Mouse (Mus musculus) heart, postnatal 0 days (tissue): ENCODE data around the gene Cinp. TPM values are rescaled to one million over a fixed set of nuclear protein-coding genes. Genes with fewer than 3 reads are reported as not detected.

Experiments
- ATAC-seq: fragments of 200-750 bp; cut with Nextera tagmentation; 2 replicates; pipeline ENCODE4 v1.8.0; 2017; ENCODE audit warnings: low read depth, moderate number of reproducible peaks, moderate library complexity; ENCODE audit not compliant: insufficient read depth
- DNase-seq: peaks from one replicate; pipeline ENCODE4 v3.0.0-alpha.2; 2016; ENCODE audit warnings: low spot score
- H3K27ac ChIP-seq: fragments of 300-500 bp; sonication (generic); 2 replicates; pipeline ENCODE4 v1.5.1; 2014; ENCODE audit warnings: low read depth, mild to moderate bottlenecking
- H3K27me3 ChIP-seq: fragments of 300-500 bp; sonication (generic); 2 replicates; pipeline ENCODE4 v1.6.1; 2014; ENCODE audit warnings: low read length, mixed read lengths; ENCODE audit not compliant: control insufficient read depth, insufficient read depth
- H3K36me3 ChIP-seq: fragments of 300-500 bp; sonication (generic); replicated peaks from 2 replicates; pipeline ENCODE4 v1.6.1; 2014; ENCODE audit warnings: low read length, mixed read lengths; ENCODE audit not compliant: control insufficient read depth, insufficient read depth
- H3K4me1 ChIP-seq: fragments of 300-500 bp; sonication (generic); 2 replicates; pipeline ENCODE4 v1.6.1; 2014; ENCODE audit warnings: antibody characterized with exemption; ENCODE audit not compliant: control insufficient read depth, insufficient read depth
- H3K4me2 ChIP-seq: fragments of 300-500 bp; sonication (generic); 2 replicates; pipeline ENCODE4 v1.6.1; 2014; ENCODE audit warnings: low read depth, mild to moderate bottlenecking, low read length, moderate library complexity
- H3K4me3 ChIP-seq: fragments of 300-500 bp; sonication (generic); 2 replicates; pipeline ENCODE4 v1.5.1; 2014; ENCODE audit warnings: low read depth, low read length
- H3K9ac ChIP-seq: fragments of 300-500 bp; sonication (generic); replicated peaks from 2 replicates; pipeline ENCODE4 v1.6.1; 2014; ENCODE audit warnings: low read depth, low read length, mixed read lengths
- H3K9me3 ChIP-seq: fragments of 300-500 bp; sonication (generic); replicated peaks from 2 replicates; pipeline ENCODE4 v1.6.1; 2016; ENCODE audit warnings: low read length; ENCODE audit not compliant: control insufficient read depth
- CTCF ChIP-seq: IDR thresholded peaks from 2 replicates; pipeline ENCODE4 v1.5.1; 2016; ENCODE audit warnings: antibody characterized with exemption, control low read depth, low read depth
- EP300 ChIP-seq: IDR thresholded peaks from 2 replicates; pipeline ENCODE4 v1.6.1; 2016; ENCODE audit warnings: antibody characterized with exemption, low read depth
- whole genome bisulfite sequencing: fragments of 180-500 bp; shearing (Covaris S2); extraction: QIAGEN DNeasy Blood & Tissue Kit; methylation state at CpG from one replicate; pipeline ENCODE4 v1.1.7; 2014; 5-methylcytosine and 5-hydroxymethylcytosine counted together
- polyA plus RNA-seq: library from polyadenylated mRNA; unstranded; fragments of >200 nt; fragmentation: Nextera tagmentation; extraction: Ambion mirVana; gene quantifications from 2 replicates; pipeline ENCODE4 v1.2.1, GENCODE M21; 2015
- total RNA-seq: library from RNA; depleted of rRNA; stranded (reverse); fragments of >200 nt; gene quantifications from 2 replicates; pipeline ENCODE4 v1.2.3, GENCODE M21; 2014; ENCODE audit warnings: low replicate concordance

The Cinp gene
- total and polyA plus RNA-seq, 2 experiments from 2014 or later, result 47.8 to 91.0 TPM

GRCm38 (mm10) chr12:110920254-110920653, 31.3 kb upstream of the Cinp start:
- 76% methylated on average over 4 of the region's 4 CpGs for WGBS
- TF ChIP-seq CTCF, result no peak
- no peak for TF ChIP-seq EP300
- Histone ChIP-seq H3K4me3 (no peak overlapping the region), H3K4me1 (no peaks in the 10 kb centered on the region), H3K9me3 (no peaks in the 10 kb centered on the region), H3K27me3 (no peaks in the 10 kb centered on the region), H3K27ac (no peak overlapping the region), H3K4me2 (no peak overlapping the region), H3K36me3 (peaks cover 51% of the 10 kb centered on the region), H3K9ac (no peak overlapping the region)
- no peak for ATAC-seq
- no peak for DNase-seq

DNA sequence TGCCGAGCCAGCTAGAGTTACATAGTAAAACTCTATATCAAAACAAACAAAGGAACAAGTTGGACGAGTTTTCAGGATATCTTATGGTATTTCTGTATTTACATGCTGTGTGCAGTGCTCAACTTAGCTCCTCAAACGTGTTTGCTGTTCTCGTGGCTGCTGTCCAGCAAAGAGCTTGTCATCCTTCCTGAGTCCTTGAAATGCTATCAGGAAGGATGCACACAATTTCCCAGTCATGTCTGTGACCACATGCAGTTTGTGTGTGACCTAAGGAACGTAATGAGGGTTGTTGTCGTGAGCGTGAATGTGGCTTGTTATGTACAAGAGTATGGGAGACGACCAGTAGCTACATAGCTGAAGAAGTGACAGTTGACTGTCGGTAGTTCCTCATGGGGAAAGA, 26.8 kb upstream of the Cinp start:
- H3K9ac ChIP-seq, result no peak overlapping the region
- H3K36me3 ChIP-seq, result peaks cover 43% of the 10 kb centered on the region
- no peak overlapping the region for H3K4me2 ChIP-seq
- no peak for DNase-seq
- H3K4me1 ChIP-seq, result no peaks in the 10 kb centered on the region
- TF ChIP-seq EP300 (no peak), CTCF (no peak)
- no peaks in the 10 kb centered on the region for H3K9me3 ChIP-seq
- no peak overlapping the region for H3K27ac ChIP-seq
- H3K4me3 ChIP-seq, result no peak overlapping the region
- H3K27me3 ChIP-seq, result no peaks in the 10 kb centered on the region
- WGBS, result 65% methylated on average over 9 of the region's 9 CpGs
- no peak for ATAC-seq

GRCm38 (mm10) chr12:110909962-110910361, 21.0 kb upstream of the Cinp start:
- no peaks in the 10 kb centered on the region for H3K9me3 ChIP-seq
- H3K36me3 ChIP-seq, result peaks cover under 1% of the 10 kb centered on the region; the same call in 1 of the 2 replicates
- H3K4me1 ChIP-seq, result no peaks in the 10 kb centered on the region
- H3K4me2 ChIP-seq, result no peak overlapping the region
- ATAC-seq (no peak), DNase-seq (no peak)
- H3K27me3 ChIP-seq, result no peaks in the 10 kb centered on the region
- no peak for TF ChIP-seq CTCF
- TF ChIP-seq EP300, result no peak
- WGBS, result 95% methylated on average over 2 of the region's 2 CpGs
- no peak overlapping the region for H3K9ac ChIP-seq
- H3K27ac ChIP-seq, result no peak overlapping the region
- H3K4me3 ChIP-seq, result no peak overlapping the region

DNA sequence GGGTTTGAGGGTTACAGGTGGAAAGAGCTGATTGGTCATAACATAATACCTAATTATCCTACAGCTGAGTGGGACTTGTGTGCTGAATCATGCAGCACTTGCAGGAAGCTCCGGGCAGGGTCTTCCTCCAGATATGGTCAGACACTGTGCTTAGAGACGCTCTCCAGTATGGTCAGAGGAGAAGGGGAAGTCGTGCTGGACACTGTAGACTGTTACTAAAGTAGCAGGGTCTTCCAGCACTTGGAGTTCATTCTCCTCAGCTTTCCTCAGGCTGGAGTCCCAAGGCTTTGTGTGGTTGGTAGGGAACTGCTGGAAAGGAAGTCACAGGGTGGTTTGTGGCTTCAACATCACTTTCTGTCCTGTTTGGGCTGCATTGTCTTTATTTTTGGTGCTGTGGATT, 18.9 kb upstream of the Cinp start:
- ATAC-seq (no peak), DNase-seq (no peak)
- no peak overlapping the region for H3K4me2 ChIP-seq
- no peaks in the 10 kb centered on the region for H3K4me1 ChIP-seq
- no peaks in the 10 kb centered on the region for H3K36me3 ChIP-seq
- H3K27ac ChIP-seq, result no peak overlapping the region
- no peak overlapping the region for H3K4me3 ChIP-seq
- H3K9me3 ChIP-seq, result no peaks in the 10 kb centered on the region
- no peak for TF ChIP-seq EP300
- no peak for TF ChIP-seq CTCF
- no peak overlapping the region for H3K9ac ChIP-seq
- WGBS, result 47% methylated on average over 3 of the region's 3 CpGs
- H3K27me3 ChIP-seq, result no peaks in the 10 kb centered on the region

- WGBS, result 98% methylated on average over 2 of the region's 2 CpGs
- DNase-seq (no peak), ATAC-seq (no peak)
- Histone ChIP-seq H3K4me2 (no peak overlapping the region), H3K27me3 (no peaks in the 10 kb centered on the region), H3K36me3 (no peaks in the 10 kb centered on the region), H3K27ac (no peak overlapping the region), H3K4me1 (no peaks in the 10 kb centered on the region), H3K9me3 (no peaks in the 10 kb centered on the region), H3K4me3 (no peak overlapping the region), H3K9ac (no peak overlapping the region)
- TF ChIP-seq CTCF, result 0 out of 2 replicates have a peak, but pooled peaks have one; percentile 2
- TF ChIP-seq EP300, result no peak
Observed at GRCm38 (mm10) chr12:110903536-110903935, 14.6 kb upstream of the Cinp start.

- ATAC-seq (no peak), DNase-seq (no peak)
- no peak overlapping the region for H3K27ac ChIP-seq
- TF ChIP-seq EP300, result no peak
- TF ChIP-seq CTCF, result no peak
- H3K4me2 ChIP-seq, result no peak overlapping the region
- H3K27me3 ChIP-seq, result no peaks in the 10 kb centered on the region
- H3K36me3 ChIP-seq, result no peaks in the 10 kb centered on the region
- H3K4me3 ChIP-seq, result no peak overlapping the region
- H3K9me3 ChIP-seq, result no peaks in the 10 kb centered on the region
- 77% methylated on average over 4 of the region's 4 CpGs for WGBS
- H3K9ac ChIP-seq, result no peak overlapping the region
- no peaks in the 10 kb centered on the region for H3K4me1 ChIP-seq
Observed at GRCm38 (mm10) chr12:110902106-110902505, 13.2 kb upstream of the Cinp start.
